In genomic region chr15:10611040-10611439, GRCm38 (mm10) we compare ENCODE assay signal across 25 mouse cellular contexts. TPM values are rescaled to one million over a fixed set of nuclear protein-coding genes. Genes with fewer than 3 reads are reported as not detected.
A peak's percentile ranks its signal among the peaks of the same experiment; 100 is the strongest.
DNase-seq lines count a peak whose midpoint lies in the region; ATAC-seq and TF ChIP-seq lines count a peak whose summit lies in the region.
"Had no signal": no experiment of that assay in that cellular context is flagged by ENCODE, and none has a peak within 500 bp of the region (broad histone marks: within the 10 kb centered on the region; RNA-seq: fewer than 3 reads in every experiment).

No protein-coding gene starts in this region.

- TF ChIP-seq CTCF in brain, embryonic 14.5 days (IDR thresholded peaks at IDR 0.05; ENCODE audit: borderline replicate concordance, extremely low read depth, insufficient read depth, insufficient read length): no peak

- no peak overlapping the region for H3K27ac ChIP-seq in hindbrain, embryonic 11.5 days (ENCODE audit: low read depth, low read length)
- H3K27ac ChIP-seq in hindbrain, embryonic 14.5 days: no peak overlapping the region
- H3K27ac ChIP-seq in midbrain, embryonic 13.5 days: no peak overlapping the region
- H3K27ac ChIP-seq in midbrain, embryonic 15.5 days: no peak overlapping the region
- H3K27ac ChIP-seq: embryonic facial prominence, embryonic 15.5 days; forebrain, embryonic 15.5 days; heart, adult 2 months; heart, embryonic 15.5 days; hindbrain, postnatal 0 days had no signal

- no peak for TF ChIP-seq POLR2A in brain, embryonic 14.5 days (IDR thresholded peaks at IDR 0.05; ENCODE audit: borderline replicate concordance, extremely low read depth, insufficient read depth, insufficient read length, poor library complexity, severe bottlenecking)

- H3K9ac ChIP-seq in hindbrain, embryonic 11.5 days (ENCODE audit: low read depth, low read length): no peak overlapping the region
- H3K9ac ChIP-seq in hindbrain, embryonic 14.5 days: no peak overlapping the region
- no peak overlapping the region for H3K9ac ChIP-seq in midbrain, embryonic 13.5 days (replicated peaks)
- no peak overlapping the region for H3K9ac ChIP-seq in midbrain, embryonic 15.5 days
- H3K9ac ChIP-seq: embryonic facial prominence, embryonic 15.5 days; forebrain, embryonic 15.5 days; heart, embryonic 15.5 days had no signal

- 63% methylated on average over 9 of the region's 9 CpGs for WGBS in hindbrain, embryonic 11.5 days
- WGBS in hindbrain, embryonic 14.5 days: 47% methylated on average over 9 of the region's 9 CpGs
- 35% methylated on average over 9 of the region's 9 CpGs for WGBS in midbrain, embryonic 13.5 days
- WGBS in midbrain, embryonic 15.5 days: 38% methylated on average over 9 of the region's 9 CpGs

- H3K9me3 ChIP-seq in hindbrain, embryonic 11.5 days (ENCODE audit: control insufficient read depth, low read length): no peaks in the 10 kb centered on the region
- no peaks in the 10 kb centered on the region for H3K9me3 ChIP-seq in hindbrain, embryonic 14.5 days (ENCODE audit: control insufficient read depth, low read length)
- no peaks in the 10 kb centered on the region for H3K9me3 ChIP-seq in midbrain, embryonic 13.5 days
- H3K9me3 ChIP-seq in midbrain, embryonic 15.5 days: no peaks in the 10 kb centered on the region
- H3K9me3 ChIP-seq: embryonic facial prominence, embryonic 15.5 days; forebrain, embryonic 15.5 days; heart, embryonic 15.5 days had no signal

- no peak overlapping the region for H3K4me2 ChIP-seq in hindbrain, embryonic 11.5 days (replicated peaks; ENCODE audit: low read depth, low read length)
- H3K4me2 ChIP-seq in hindbrain, embryonic 14.5 days (replicated peaks): no peak overlapping the region
- no peak overlapping the region for H3K4me2 ChIP-seq in midbrain, embryonic 13.5 days (replicated peaks)
- H3K4me2 ChIP-seq in midbrain, embryonic 15.5 days: no peak overlapping the region
- H3K4me2 ChIP-seq: embryonic facial prominence, embryonic 15.5 days; forebrain, embryonic 15.5 days; heart, embryonic 11.5 days; heart, embryonic 15.5 days had no signal

- DNase-seq in hindbrain, embryonic 11.5 days (ENCODE audit: low spot score): no peak
- DNase-seq in hindbrain, embryonic 14.5 days (ENCODE audit: low spot score): no peak
- DNase-seq in brain, embryonic 14.5 days (ENCODE audit: low read depth): peak; percentile 27
- peak; percentile 37 for DNase-seq in mesoderm, embryonic 11.5 days (ENCODE audit: low read depth, low spot score)
- no peak for DNase-seq in lung, postnatal 10 days
- no peak for DNase-seq in spleen, postnatal 14 days (ENCODE audit: low spot score in 2 of 2)
- DNase-seq: adrenal gland, postnatal 10 days; cerebellum, adult 18-20 months; cerebellum, adult 9-11 months; cerebellum, postnatal 36 days; gastrocnemius, postnatal 10 days; heart, adult 2 months; heart, postnatal 14 days had no signal

- H3K4me1 ChIP-seq in hindbrain, embryonic 11.5 days (replicated peaks; ENCODE audit: control insufficient read depth, insufficient read depth, low read length): no peaks in the 10 kb centered on the region
- H3K4me1 ChIP-seq in hindbrain, embryonic 14.5 days (replicated peaks; ENCODE audit: control insufficient read depth, insufficient read depth, low read length): no peaks in the 10 kb centered on the region
- no peaks in the 10 kb centered on the region for H3K4me1 ChIP-seq in midbrain, embryonic 13.5 days (replicated peaks)
- no peaks in the 10 kb centered on the region for H3K4me1 ChIP-seq in midbrain, embryonic 15.5 days
- H3K4me1 ChIP-seq: forebrain, embryonic 15.5 days; heart, embryonic 15.5 days had no signal

- no peaks in the 10 kb centered on the region for H3K27me3 ChIP-seq in hindbrain, embryonic 11.5 days (ENCODE audit: control insufficient read depth, insufficient read depth, low read length)
- no peaks in the 10 kb centered on the region for H3K27me3 ChIP-seq in hindbrain, embryonic 14.5 days (ENCODE audit: control insufficient read depth, insufficient read depth, low read length)
- no peaks in the 10 kb centered on the region for H3K27me3 ChIP-seq in midbrain, embryonic 13.5 days
- no peaks in the 10 kb centered on the region for H3K27me3 ChIP-seq in midbrain, embryonic 15.5 days (replicated peaks)
- H3K27me3 ChIP-seq: embryonic facial prominence, embryonic 15.5 days; forebrain, embryonic 15.5 days; heart, embryonic 15.5 days had no signal

- no peaks in the 10 kb centered on the region; the same call in none of the 2 replicates for H3K36me3 ChIP-seq in hindbrain, embryonic 11.5 days (ENCODE audit: control insufficient read depth, insufficient read depth, low read length)
- H3K36me3 ChIP-seq in hindbrain, embryonic 14.5 days (replicated peaks; ENCODE audit: control insufficient read depth, insufficient read depth): peaks cover under 1% of the 10 kb centered on the region; the same call in 1 of the 2 replicates
- H3K36me3 ChIP-seq in midbrain, embryonic 13.5 days: peaks cover 16% of the 10 kb centered on the region
- H3K36me3 ChIP-seq in midbrain, embryonic 15.5 days (replicated peaks): 0 out of 2 replicates have a peak, but pooled peaks cover 4% of the 10 kb centered on the region

- no peak overlapping the region for H3K4me3 ChIP-seq in hindbrain, embryonic 11.5 days (ENCODE audit: low read depth, low read length)
- no peak overlapping the region for H3K4me3 ChIP-seq in hindbrain, embryonic 14.5 days (replicated peaks; ENCODE audit: low read length)
- no peak overlapping the region for H3K4me3 ChIP-seq in midbrain, embryonic 13.5 days (replicated peaks)
- no peak overlapping the region for H3K4me3 ChIP-seq in midbrain, embryonic 15.5 days
- H3K4me3 ChIP-seq: embryonic facial prominence, embryonic 15.5 days; erythroblast, embryonic 14.5 days; forebrain, embryonic 15.5 days; heart, adult 2 months; heart, embryonic 15.5 days had no signal

- ATAC-seq in hindbrain, embryonic 11.5 days (ENCODE audit: low FRiP score): 0 out of 2 replicates have a peak, but pooled peaks have one; percentile 22
- no peak for ATAC-seq in hindbrain, embryonic 14.5 days (ENCODE audit: low FRiP score)
- ATAC-seq in midbrain, embryonic 13.5 days: peak; percentile 40
- no peak for ATAC-seq in midbrain, embryonic 15.5 days (replicated peaks)
- ATAC-seq: forebrain, embryonic 15.5 days; hindbrain, postnatal 0 days had no signal

RNA-seq across cellular contexts. Expression of gene Ttc23l, which starts 52.6 kb away (rescaled TPM):
- polyA plus RNA-seq in hindbrain, embryonic 11.5 days (2014; fragmentation: Nextera tagmentation; extraction: Ambion mirVana): not detected in 2 replicates
- polyA plus RNA-seq in hindbrain, embryonic 14.5 days (2014; fragmentation: Nextera tagmentation; extraction: Ambion mirVana): not detected in 2 replicates
- not detected in 2 replicates for polyA plus RNA-seq in midbrain, embryonic 13.5 days (2015; fragmentation: Nextera tagmentation; extraction: Ambion mirVana)
- not detected in 2 replicates for polyA plus RNA-seq in midbrain, embryonic 15.5 days (2015; fragmentation: Nextera tagmentation; extraction: Ambion mirVana)
- not detected in 2 replicates for polyA plus RNA-seq in brain, embryonic 14.5 days (2012; rRNA removed)
- polyA plus RNA-seq: C2C12; embryonic facial prominence, embryonic 11.5 days; embryonic facial prominence, embryonic 15.5 days; erythroblast, embryonic 14.5 days; forebrain, embryonic 11.5 days; forebrain, embryonic 15.5 days; frontal cortex, adult 2 months; heart, embryonic 11.5 days; heart, embryonic 15.5 days; hindbrain, postnatal 0 days had no signal

Comparison
In these comparisons a context has a peak if more than half of its experiments do, and no peak if none do; other contexts are left out.
1. ATAC-seq: peak in hindbrain, embryonic 11.5 days (single experiment) and midbrain, embryonic 13.5 days (single experiment); none in hindbrain, embryonic 14.5 days (single experiment) and midbrain, embryonic 15.5 days (single experiment).
2. DNase-seq: peak in brain, embryonic 14.5 days (single experiment) and mesoderm, embryonic 11.5 days (single experiment); none in hindbrain, embryonic 11.5 days (single experiment), hindbrain, embryonic 14.5 days (single experiment), lung, postnatal 10 days (single experiment) and spleen, postnatal 14 days (0 of 2).